Mouse (Mus musculus) kidney, embryonic 15.5 days (tissue): Measurements from ENCODE around the gene Gm1113. TPM values are rescaled to one million over a fixed set of nuclear protein-coding genes. Genes with fewer than 3 reads are reported as not detected.
A peak's percentile ranks its signal among the peaks of the same experiment; 100 is the strongest.

ENCODE experiments used
- ATAC-seq: fragments of 200-750 bp; cut with Nextera tagmentation; replicated peaks from 2 replicates; pipeline ENCODE4 v1.8.0; 2017; ENCODE audit warnings: moderate TSS enrichment; ENCODE audit not compliant: low FRiP score
- H3K27ac ChIP-seq: fragments of 300-500 bp; sonication (generic); 2 replicates; pipeline ENCODE4 v1.5.1; 2015; ENCODE audit warnings: mild to moderate bottlenecking, inconsistent platforms
- H3K27me3 ChIP-seq: fragments of 300-500 bp; sonication (generic); 2 replicates; pipeline ENCODE4 v1.6.1; 2015; ENCODE audit warnings: inconsistent platforms
- H3K36me3 ChIP-seq: fragments of 300-500 bp; sonication (generic); 2 replicates; pipeline ENCODE4 v1.6.1; 2015; ENCODE audit warnings: inconsistent platforms
- H3K4me1 ChIP-seq: fragments of 300-500 bp; sonication (generic); 2 replicates; pipeline ENCODE4 v1.6.1; 2015; ENCODE audit warnings: inconsistent platforms
- H3K4me2 ChIP-seq: fragments of 300-500 bp; sonication (generic); 2 replicates; pipeline ENCODE4 v1.6.1; 2015; ENCODE audit warnings: moderate library complexity, mild to moderate bottlenecking, inconsistent platforms
- H3K4me3 ChIP-seq: fragments of 300-500 bp; sonication (generic); replicated peaks from 2 replicates; pipeline ENCODE4 v1.5.1; 2015; ENCODE audit warnings: mild to moderate bottlenecking, inconsistent platforms
- H3K9ac ChIP-seq: fragments of 300-500 bp; sonication (generic); 2 replicates; pipeline ENCODE4 v1.6.1; 2015; ENCODE audit warnings: mild to moderate bottlenecking, inconsistent platforms
- H3K9me3 ChIP-seq: fragments of 300-500 bp; sonication (generic); replicated peaks from 2 replicates; pipeline ENCODE4 v1.6.1; 2016; ENCODE audit warnings: inconsistent platforms
- WGBS: fragments of 180-500 bp; shearing (Covaris S2); methylation state at CpG from one replicate; pipeline ENCODE4 v1.1.7; 2015; ENCODE audit warnings: mixed read lengths; 5-methylcytosine and 5-hydroxymethylcytosine counted together
- polyA plus RNA-seq: library from polyadenylated mRNA; unstranded; fragments of >200 nt; fragmentation: Nextera tagmentation; extraction: Ambion mirVana; gene quantifications from 2 replicates; pipeline ENCODE4 v1.2.1, GENCODE M21; 2015

Gene Gm1113
- not detected in 2 replicates for polyA plus RNA-seq

DNA sequence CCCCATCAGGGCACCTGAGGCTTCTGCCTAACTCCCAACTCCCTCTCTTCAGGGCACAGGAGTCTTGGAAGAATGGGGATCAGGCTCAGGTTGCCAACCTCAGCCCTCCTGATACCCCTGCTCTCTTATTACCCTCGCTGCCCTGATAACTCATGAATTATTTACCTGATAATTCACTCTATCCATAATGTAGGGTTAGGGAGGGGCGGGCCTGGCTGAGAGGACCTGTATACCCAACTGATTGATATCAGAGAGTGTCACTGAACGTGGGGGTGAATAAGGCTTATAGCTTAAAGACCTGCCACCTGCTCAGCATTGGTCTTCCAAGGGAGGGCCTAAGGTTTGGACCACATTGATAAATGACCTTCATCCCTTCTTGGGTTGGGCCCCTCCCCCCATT, at the start of gene Gm1113:
Gene Gm1113, minus strand, starts transcription at position 101 of the 400 bp plus-strand sequence.
- no peaks in the 10 kb centered on the region for H3K9me3 ChIP-seq
- WGBS: 75% methylated on average over 3 of the region's 3 CpGs
- H3K27ac ChIP-seq: no peak within 1 kb of the TSS

GRCm38 (mm10) chr9:35564536-35565240, 46.6 kb upstream of the Gm1113 start:
- peaks cover 60% of the 10 kb centered on the region for H3K36me3 ChIP-seq
- H3K4me2 ChIP-seq: no peak overlapping the region
- no peak overlapping the region for H3K27ac ChIP-seq
- no peak overlapping the region for H3K4me3 ChIP-seq
- no peaks in the 10 kb centered on the region for H3K27me3 ChIP-seq
- H3K9ac ChIP-seq: no peak overlapping the region
- WGBS: 92% methylated on average over 5 of the region's 5 CpGs
- peaks cover 14% of the 10 kb centered on the region for H3K4me1 ChIP-seq
- no peaks in the 10 kb centered on the region for H3K9me3 ChIP-seq
- ATAC-seq: no peak

More for the DNA sequence above, at the start of gene Gm1113:
- Histone ChIP-seq H3K4me1 (peaks cover 6% of the 10 kb centered on the region), H3K36me3 (no peaks in the 10 kb centered on the region), H3K27me3 (0 out of 2 replicates have a peak, but pooled peaks cover 5% of the 10 kb centered on the region), H3K4me2 (no peak within 1 kb of the TSS), H3K4me3 (no peak within 1 kb of the TSS), H3K9ac (no peak within 1 kb of the TSS)
- no peak for ATAC-seq

DNA sequence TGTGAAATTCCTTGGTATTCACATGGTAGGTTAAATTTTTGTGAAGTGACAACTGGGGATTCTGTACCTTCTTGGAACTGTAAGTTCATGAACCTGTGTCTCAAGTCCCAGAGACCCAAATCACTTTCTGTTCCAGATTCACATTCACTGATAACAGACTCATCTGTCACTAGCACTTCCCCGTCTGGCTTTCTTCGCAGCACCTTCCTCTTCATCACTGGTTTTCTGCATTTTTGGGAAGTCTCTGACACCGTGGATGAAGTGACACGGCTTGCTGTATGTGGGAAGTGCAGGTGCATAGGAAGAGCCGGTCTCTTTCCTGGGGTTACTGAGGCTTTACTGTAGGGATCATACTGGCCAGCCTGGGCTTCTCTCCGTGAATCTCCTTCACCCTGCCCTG, 43.5 kb upstream of the Gm1113 start:
- peaks cover 14% of the 10 kb centered on the region for H3K27me3 ChIP-seq
- H3K4me2 ChIP-seq: no peak overlapping the region
- H3K9me3 ChIP-seq: no peaks in the 10 kb centered on the region
- no peak for ATAC-seq
- no peak overlapping the region for H3K27ac ChIP-seq
- H3K4me1 ChIP-seq: peaks cover 24% of the 10 kb centered on the region
- no peak overlapping the region for H3K9ac ChIP-seq
- H3K4me3 ChIP-seq: no peak overlapping the region
- WGBS: 91% methylated on average over 6 of the region's 6 CpGs
- H3K36me3 ChIP-seq: peaks cover 45% of the 10 kb centered on the region

- ATAC-seq: no peak
- no peaks in the 10 kb centered on the region for H3K9me3 ChIP-seq
- H3K4me3 ChIP-seq: no peak overlapping the region
- H3K36me3 ChIP-seq: peaks cover 40% of the 10 kb centered on the region
- no peak overlapping the region for H3K4me2 ChIP-seq
- peaks cover 15% of the 10 kb centered on the region for H3K27me3 ChIP-seq
- H3K27ac ChIP-seq: no peak overlapping the region
- 94% methylated on average over 11 of the region's 11 CpGs for WGBS
- H3K4me1 ChIP-seq: peaks cover 24% of the 10 kb centered on the region
- no peak overlapping the region for H3K9ac ChIP-seq
Observed at GRCm38 (mm10) chr9:35561076-35561475, 43.0 kb upstream of the Gm1113 start.

DNA sequence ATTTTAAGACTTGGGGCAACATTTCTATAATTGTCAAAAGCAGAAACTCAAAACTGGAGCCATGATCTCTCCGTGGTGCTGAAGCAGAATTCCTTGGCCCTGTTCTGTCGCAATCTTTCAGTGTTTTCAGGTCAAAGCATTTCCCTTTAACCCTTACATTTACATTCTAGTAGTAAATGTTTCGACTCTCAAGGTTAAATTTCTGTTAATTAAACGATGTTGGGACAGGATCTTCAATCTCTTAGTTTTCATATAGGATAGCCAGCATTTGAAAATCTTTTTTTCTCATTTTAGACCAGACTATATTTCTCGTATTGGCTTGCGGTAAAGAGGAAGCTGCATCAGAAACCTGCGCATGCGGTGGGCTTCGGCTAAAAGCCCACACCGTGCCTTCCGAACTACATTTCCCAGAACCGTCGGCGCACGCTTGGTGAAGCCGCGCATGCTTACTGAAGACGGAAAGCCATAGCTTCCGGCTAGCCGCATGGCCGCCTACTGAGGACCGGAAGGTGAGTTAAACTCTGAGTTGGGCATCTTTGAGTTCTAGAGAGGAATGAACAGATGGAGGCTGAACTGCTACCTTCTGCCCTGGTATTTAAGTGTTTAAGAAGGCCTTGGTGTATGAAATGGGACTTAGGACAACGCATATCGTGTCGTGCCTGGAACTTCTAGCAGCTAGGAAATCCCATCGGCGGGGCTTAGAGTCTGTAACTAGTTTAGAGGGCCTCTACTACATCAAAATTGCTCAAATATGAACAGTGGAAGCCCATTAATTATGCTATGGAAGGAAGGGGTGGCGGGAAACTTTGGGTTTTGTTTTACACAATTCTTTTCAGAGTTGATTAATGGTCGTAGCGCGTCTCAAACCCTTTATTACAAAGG, 41.2 kb upstream of the Gm1113 start:
- peak overlapping the region; percentile 77 for H3K4me3 ChIP-seq
- H3K36me3 ChIP-seq: peaks cover 22% of the 10 kb centered on the region
- peak overlapping the region; percentile 57 for H3K9ac ChIP-seq
- H3K9me3 ChIP-seq: no peaks in the 10 kb centered on the region
- peak overlapping the region; percentile 96 for H3K4me2 ChIP-seq
- 2% methylated on average over 31 of the region's 31 CpGs for WGBS
- peak; percentile 92 for ATAC-seq
- peaks cover 24% of the 10 kb centered on the region for H3K4me1 ChIP-seq
- H3K27ac ChIP-seq: peak overlapping the region; percentile 87
- peaks cover 15% of the 10 kb centered on the region for H3K27me3 ChIP-seq

DNA sequence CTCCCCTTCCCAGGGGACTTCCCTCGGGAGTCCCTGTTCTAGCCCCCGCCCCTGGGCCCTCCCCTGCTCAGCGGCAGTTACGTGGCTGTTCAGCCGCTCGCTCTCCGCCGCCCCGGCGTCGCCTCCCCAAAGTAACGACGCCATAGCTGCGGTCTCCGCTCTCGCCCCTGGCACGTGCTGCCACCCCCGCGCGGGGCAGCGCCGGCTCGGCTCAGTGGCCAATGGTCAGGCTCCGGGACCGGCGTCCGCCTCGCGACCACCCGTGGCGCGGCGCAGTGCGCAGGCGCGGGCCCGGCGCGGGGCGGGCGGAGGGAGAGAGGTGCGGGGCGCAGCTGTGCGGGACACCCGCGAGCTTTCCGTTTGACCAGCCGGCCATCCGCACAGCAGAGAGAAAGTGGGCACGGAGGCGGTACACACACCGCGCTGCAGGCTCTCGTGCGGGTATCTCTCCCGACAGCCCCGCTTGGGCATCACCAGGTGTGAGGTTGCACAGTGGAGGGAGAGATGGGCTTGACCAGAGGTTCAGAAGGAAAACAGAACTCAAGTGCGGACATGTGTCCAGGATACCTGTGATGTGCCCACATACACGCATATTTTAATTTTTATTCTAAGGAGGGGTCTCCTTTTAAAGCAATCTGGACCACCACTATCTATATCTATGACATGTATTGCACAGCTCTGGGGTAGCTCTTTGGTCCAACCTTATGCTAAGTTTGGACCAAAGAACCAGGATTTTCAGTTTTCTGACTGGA, 40.4 kb upstream of the Gm1113 start, which contains the start of the genes Ddx25 and Pus3:
Gene Ddx25, minus strand, starts transcription at position 272 of the 752 bp plus-strand sequence.
Gene Pus3, plus strand, starts transcription at position 339 of the 752 bp plus-strand sequence.
- Histone ChIP-seq H3K9ac (peak within 1 kb of the TSS; percentile 57), H3K4me2 (peak within 1 kb of the TSS; percentile 96), H3K27me3 (peaks cover 15% of the 10 kb centered on the region), H3K36me3 (peaks cover 19% of the 10 kb centered on the region), H3K4me1 (peaks cover 24% of the 10 kb centered on the region), H3K4me3 (peak within 1 kb of the TSS; percentile 77), H3K9me3 (no peaks in the 10 kb centered on the region), H3K27ac (peak within 1 kb of the TSS; percentile 87)
- under 1% methylated on average over 59 of the region's 59 CpGs for WGBS
- ATAC-seq: peak; percentile 75

GRCm38 (mm10) chr9:35556494-35557102, 38.5 kb upstream of the Gm1113 start:
- H3K4me2 ChIP-seq: no peak overlapping the region
- 67% methylated on average over 12 of the region's 12 CpGs for WGBS
- no peak overlapping the region for H3K4me3 ChIP-seq
- no peak overlapping the region for H3K27ac ChIP-seq
- ATAC-seq: no peak
- no peak overlapping the region for H3K9ac ChIP-seq
- H3K36me3 ChIP-seq: peaks cover 8% of the 10 kb centered on the region
- no peaks in the 10 kb centered on the region for H3K9me3 ChIP-seq
- H3K4me1 ChIP-seq: peaks cover 24% of the 10 kb centered on the region
- peaks cover 15% of the 10 kb centered on the region for H3K27me3 ChIP-seq

- Histone ChIP-seq H3K4me2 (no peak overlapping the region), H3K27me3 (no peaks in the 10 kb centered on the region), H3K27ac (no peak overlapping the region), H3K9ac (no peak overlapping the region), H3K36me3 (no peaks in the 10 kb centered on the region), H3K4me1 (no peaks in the 10 kb centered on the region), H3K4me3 (no peak overlapping the region), H3K9me3 (no peaks in the 10 kb centered on the region)
- no peak for ATAC-seq
- WGBS: 75% methylated on average over 9 of the region's 9 CpGs
Observed at GRCm38 (mm10) chr9:35548455-35548854, 30.4 kb upstream of the Gm1113 start.

- Histone ChIP-seq H3K4me1 (no peaks in the 10 kb centered on the region), H3K27ac (no peak overlapping the region), H3K4me3 (no peak overlapping the region), H3K4me2 (no peak overlapping the region), H3K36me3 (no peaks in the 10 kb centered on the region), H3K27me3 (no peaks in the 10 kb centered on the region), H3K9me3 (no peaks in the 10 kb centered on the region), H3K9ac (no peak overlapping the region)
- WGBS: 68% methylated on average over 9 of the region's 9 CpGs
- ATAC-seq: no peak
Observed at GRCm38 (mm10) chr9:35546745-35547144, 28.7 kb upstream of the Gm1113 start.

DNA sequence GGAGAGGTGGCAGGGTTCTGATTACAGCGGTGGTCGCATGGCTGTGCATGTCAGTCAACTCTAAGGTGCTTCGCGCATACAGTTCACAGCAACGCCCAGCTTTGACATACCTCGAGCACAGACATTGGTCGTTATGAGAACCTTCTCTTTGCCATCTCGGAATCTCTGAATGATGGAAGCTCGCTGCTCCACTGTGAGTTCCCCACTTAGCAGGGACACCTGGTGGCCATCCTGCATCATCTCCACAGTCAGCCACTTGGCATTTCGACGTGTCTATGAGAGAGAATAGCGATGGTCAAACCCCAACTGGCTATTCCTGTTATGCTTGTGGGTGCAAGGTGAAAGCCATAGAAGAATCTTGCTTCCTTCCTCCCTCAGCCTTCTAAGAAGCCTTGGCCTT, 27.6 kb upstream of the Gm1113 start:
- ATAC-seq: no peak
- no peaks in the 10 kb centered on the region for H3K9me3 ChIP-seq
- H3K4me3 ChIP-seq: no peak overlapping the region
- no peak overlapping the region for H3K9ac ChIP-seq
- no peaks in the 10 kb centered on the region for H3K4me1 ChIP-seq
- no peaks in the 10 kb centered on the region for H3K36me3 ChIP-seq
- H3K4me2 ChIP-seq: no peak overlapping the region
- no peaks in the 10 kb centered on the region for H3K27me3 ChIP-seq
- 76% methylated on average over 12 of the region's 12 CpGs for WGBS
- no peak overlapping the region for H3K27ac ChIP-seq

- no peak overlapping the region for H3K9ac ChIP-seq
- 60% methylated on average over 2 of the region's 2 CpGs for WGBS
- H3K4me1 ChIP-seq: no peaks in the 10 kb centered on the region
Observed at GRCm38 (mm10) chr9:35544666-35545065, 26.6 kb upstream of the Gm1113 start.

More at GRCm38 (mm10) chr9:35544666-35545065, 26.6 kb upstream of the Gm1113 start:
- no peak overlapping the region for H3K27ac ChIP-seq
- no peaks in the 10 kb centered on the region for H3K36me3 ChIP-seq
- no peak overlapping the region for H3K4me2 ChIP-seq
- no peak for ATAC-seq
- no peaks in the 10 kb centered on the region for H3K9me3 ChIP-seq
- no peaks in the 10 kb centered on the region for H3K27me3 ChIP-seq
- H3K4me3 ChIP-seq: no peak overlapping the region
